Mouse (Mus musculus) forebrain, embryonic 16.5 days (tissue): ENCODE results near the gene Ackr3. TPM values are rescaled to one million over a fixed set of nuclear protein-coding genes. Genes with fewer than 3 reads are reported as not detected.

Experiments
- ATAC-seq: fragments of 200-750 bp; cut with Nextera tagmentation; 2 replicates; pipeline ENCODE4 v1.8.0; 2017; ENCODE audit warnings: mild to moderate bottlenecking, moderate library complexity
- H3K27ac ChIP-seq: fragments of 300-500 bp; sonication (generic); 2 replicates; pipeline ENCODE4 v1.5.1; 2014; ENCODE audit warnings: low read length, control low read depth
- H3K27me3 ChIP-seq: fragments of 300-500 bp; sonication (generic); replicated peaks from 2 replicates; pipeline ENCODE4 v1.6.1; 2014; ENCODE audit warnings: low read length; ENCODE audit not compliant: control insufficient read depth, insufficient read depth
- H3K36me3 ChIP-seq: fragments of 300-500 bp; sonication (generic); 2 replicates; pipeline ENCODE4 v1.6.1; 2014; ENCODE audit not compliant: control insufficient read depth, insufficient read depth
- H3K4me1 ChIP-seq: fragments of 300-500 bp; sonication (generic); replicated peaks from 2 replicates; pipeline ENCODE4 v1.6.1; 2014; ENCODE audit warnings: low read length; ENCODE audit not compliant: control insufficient read depth, insufficient read depth
- H3K4me2 ChIP-seq: fragments of 300-500 bp; sonication (generic); 2 replicates; pipeline ENCODE4 v1.6.1; 2014; ENCODE audit warnings: mild to moderate bottlenecking, low read length, control low read depth
- H3K4me3 ChIP-seq: fragments of 300-500 bp; sonication (generic); replicated peaks from 2 replicates; pipeline ENCODE4 v1.5.1; 2014; ENCODE audit warnings: mild to moderate bottlenecking, low read length, control low read depth
- H3K9ac ChIP-seq: fragments of 300-500 bp; sonication (generic); replicated peaks from 2 replicates; pipeline ENCODE4 v1.6.1; 2014; ENCODE audit warnings: low read depth, low read length, control low read depth
- H3K9me3 ChIP-seq: fragments of 300-500 bp; sonication (generic); 2 replicates; pipeline ENCODE4 v1.6.1; 2016; ENCODE audit warnings: low read length; ENCODE audit not compliant: control insufficient read depth
- WGBS: fragments of 180-500 bp; shearing (Covaris S2); extraction: QIAGEN DNeasy Blood & Tissue Kit; methylation state at CpG from one replicate; pipeline ENCODE4 v1.1.7; 2014; 5-methylcytosine and 5-hydroxymethylcytosine counted together
- polyA plus RNA-seq: library from polyadenylated mRNA; unstranded; fragments of >200 nt; fragmentation: Nextera tagmentation; extraction: Ambion mirVana; gene quantifications from 2 replicates; pipeline ENCODE4 v1.2.1, GENCODE M21; 2015

The Ackr3 gene
- polyA plus RNA-seq, 1 experiment from 2014 or later: 20.3 TPM

DNA sequence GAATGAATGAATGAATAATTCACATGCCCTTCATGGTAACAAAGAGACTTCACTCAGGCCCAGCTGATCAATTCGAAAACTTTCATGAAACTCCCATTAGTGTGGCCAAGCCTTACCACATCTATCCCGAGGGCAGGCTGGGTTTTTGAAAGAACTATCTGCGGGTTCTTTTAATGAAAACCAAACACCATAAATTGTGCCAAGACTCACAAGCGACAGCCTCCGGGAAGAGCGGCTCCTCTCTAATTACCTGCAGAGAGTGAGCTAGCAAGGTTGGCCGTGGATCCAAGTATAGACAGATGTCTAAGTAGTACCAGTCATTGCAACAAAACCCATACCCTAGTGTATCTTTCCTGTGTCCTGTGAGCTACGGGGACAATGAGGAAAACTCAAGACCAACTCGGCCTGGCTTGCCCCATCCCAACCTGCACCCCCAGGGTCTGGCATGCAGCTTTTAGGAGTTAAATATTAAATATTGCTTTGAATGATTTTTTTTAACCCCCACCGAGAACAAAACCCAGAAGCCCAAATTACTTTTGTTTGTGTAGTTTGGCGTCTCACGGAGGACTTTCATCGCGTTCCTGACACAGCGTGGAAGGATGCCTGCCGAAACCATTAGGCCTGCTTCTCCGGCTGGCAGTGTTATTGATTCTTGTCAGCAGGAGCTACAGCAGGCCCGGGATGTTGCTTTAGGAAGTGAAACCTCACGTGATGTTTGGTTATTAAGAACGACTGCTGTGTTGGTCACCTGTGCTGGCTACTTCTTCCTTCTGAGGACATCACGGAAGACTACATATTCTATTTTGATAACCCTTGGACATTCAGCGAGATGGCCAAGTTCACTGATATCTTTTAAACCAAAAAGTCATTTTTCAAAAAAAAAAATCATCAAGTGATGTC lies 28.1 kb downstream of the Ackr3 start:
- Histone ChIP-seq H3K27me3 (no peaks in the 10 kb centered on the region), H3K9ac (no peak overlapping the region), H3K4me3 (no peak overlapping the region), H3K9me3 (no peaks in the 10 kb centered on the region), H3K27ac (no peak overlapping the region), H3K36me3 (no peaks in the 10 kb centered on the region), H3K4me1 (peaks cover 27% of the 10 kb centered on the region), H3K4me2 (no peak overlapping the region)
- no peak for ATAC-seq
- 59% methylated on average over 22 of the region's 22 CpGs for WGBS

DNA sequence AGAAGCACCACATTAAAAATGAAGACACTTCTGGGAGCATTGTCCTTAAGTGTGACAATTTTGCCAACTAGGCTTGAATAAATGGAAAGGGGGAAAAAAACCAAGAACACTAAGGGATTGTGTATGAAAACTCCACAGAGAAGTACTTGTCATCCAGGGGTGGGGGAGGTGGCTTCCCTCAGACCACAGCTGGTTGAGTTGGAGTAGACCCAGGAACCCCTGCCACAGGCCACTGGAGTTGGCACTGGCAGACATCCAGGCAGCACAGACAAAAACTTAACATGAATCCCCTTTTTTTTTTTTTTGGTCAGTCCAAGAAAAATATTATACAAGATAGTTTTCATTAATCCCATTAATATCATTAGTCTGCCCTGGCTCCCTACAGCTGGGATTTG lies 28.7 kb downstream of the Ackr3 start:
- no peak for ATAC-seq
- no peaks in the 10 kb centered on the region for H3K36me3 ChIP-seq
- no peak overlapping the region for H3K27ac ChIP-seq
- H3K4me3 ChIP-seq: no peak overlapping the region
- H3K9ac ChIP-seq: no peak overlapping the region
- H3K9me3 ChIP-seq: no peaks in the 10 kb centered on the region
- H3K27me3 ChIP-seq: no peaks in the 10 kb centered on the region
- H3K4me2 ChIP-seq: no peak overlapping the region
- H3K4me1 ChIP-seq: peaks cover 27% of the 10 kb centered on the region

DNA sequence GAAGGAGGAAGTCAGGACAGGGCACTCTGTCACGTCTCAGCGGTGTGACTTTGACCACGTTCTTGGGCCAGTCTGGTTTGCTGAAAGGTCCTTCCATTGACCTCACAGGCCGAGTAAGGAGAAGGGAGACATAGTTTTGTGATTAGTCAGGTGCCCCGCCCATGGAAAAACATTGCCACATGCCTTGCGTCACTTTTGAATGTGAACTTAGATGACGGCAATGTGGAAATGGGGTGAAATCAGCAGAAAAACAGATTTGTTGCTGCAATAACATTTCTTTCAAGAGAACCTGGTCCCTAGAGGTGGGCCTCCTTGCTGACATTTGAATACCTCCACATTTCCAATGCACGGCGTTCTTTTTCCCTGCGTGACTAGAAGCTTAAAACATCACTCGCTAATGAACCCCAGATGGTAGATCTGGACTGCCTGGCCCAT lies 30.9 kb downstream of the Ackr3 start:
- no peak overlapping the region for H3K4me3 ChIP-seq
- 83% methylated on average over 11 of the region's 11 CpGs for WGBS
- no peak overlapping the region for H3K27ac ChIP-seq
- H3K9ac ChIP-seq: no peak overlapping the region
- H3K36me3 ChIP-seq: no peaks in the 10 kb centered on the region
- H3K4me1 ChIP-seq: peaks cover 9% of the 10 kb centered on the region
- no peaks in the 10 kb centered on the region for H3K27me3 ChIP-seq
- ATAC-seq: no peak
- no peaks in the 10 kb centered on the region for H3K9me3 ChIP-seq
- H3K4me2 ChIP-seq: no peak overlapping the region

DNA sequence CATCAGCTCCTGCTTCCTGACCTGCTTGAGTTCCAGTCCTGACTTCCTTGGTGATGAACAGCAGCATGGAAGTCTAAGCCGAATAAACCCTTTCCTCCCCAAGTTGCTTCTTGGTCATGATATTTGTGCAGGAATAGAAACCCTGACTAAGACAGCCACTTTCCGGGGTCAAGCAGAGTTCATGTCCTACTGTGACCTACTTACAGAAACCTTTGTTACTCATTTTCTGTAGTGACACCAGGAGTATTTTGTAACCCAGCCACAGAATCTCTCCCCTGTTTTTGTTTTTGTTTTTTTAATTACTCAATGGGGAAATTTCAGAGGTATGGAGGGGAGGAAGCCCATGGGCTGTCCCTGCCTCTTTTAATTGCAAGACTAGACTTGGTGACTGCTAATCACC lies 32.9 kb downstream of the Ackr3 start:
- no peak for ATAC-seq
- WGBS: 92% methylated on average over 2 of the region's 2 CpGs

DNA sequence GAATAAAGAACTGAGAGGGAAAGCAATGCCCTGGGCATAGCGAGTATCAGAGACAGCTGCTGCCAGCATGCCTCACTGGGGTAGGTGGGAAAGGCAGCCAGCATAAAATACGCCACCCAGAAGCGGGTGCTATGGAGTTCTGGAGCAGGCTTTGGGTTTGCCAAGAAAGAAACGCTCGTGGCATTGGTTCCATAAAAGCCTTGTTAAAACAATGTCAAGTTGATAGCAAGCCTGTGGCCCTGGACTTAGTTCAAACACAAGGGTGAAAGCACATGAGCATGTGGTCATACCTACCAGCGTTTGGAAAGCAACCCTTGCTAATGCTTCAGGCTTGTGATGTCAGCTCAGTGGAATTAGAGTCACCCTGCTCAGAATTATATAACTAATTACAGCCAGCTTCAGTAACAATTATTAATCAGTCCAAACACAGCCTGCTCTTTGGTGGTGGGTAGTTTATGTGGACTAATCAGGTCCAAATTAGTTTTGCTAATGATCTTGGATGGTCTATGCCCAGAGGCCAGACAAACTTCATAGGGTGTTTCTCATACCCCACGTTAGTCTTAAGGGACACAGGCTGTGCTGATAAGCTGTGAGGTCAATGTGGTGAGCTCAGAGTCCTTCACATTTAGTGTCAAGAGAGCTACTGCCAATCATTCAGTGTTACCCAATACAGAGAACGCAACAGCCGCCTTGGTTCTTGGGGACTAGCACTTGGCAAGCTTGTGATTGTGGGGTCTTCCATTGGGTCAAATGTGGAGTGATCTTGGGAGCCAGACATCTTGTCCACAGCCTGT lies 34.5 kb downstream of the Ackr3 start:
- Histone ChIP-seq H3K9ac (no peak overlapping the region), H3K9me3 (no peaks in the 10 kb centered on the region), H3K36me3 (no peaks in the 10 kb centered on the region), H3K4me1 (peaks cover 2% of the 10 kb centered on the region; the same call in 1 of the 2 replicates), H3K27ac (no peak overlapping the region), H3K4me3 (no peak overlapping the region), H3K27me3 (no peaks in the 10 kb centered on the region), H3K4me2 (no peak overlapping the region)
- peak; percentile 83 for ATAC-seq
- WGBS: 59% methylated on average over 9 of the region's 9 CpGs

More for the DNA sequence above, 32.9 kb downstream of the Ackr3 start:
- no peak overlapping the region for H3K4me3 ChIP-seq
- H3K4me2 ChIP-seq: no peak overlapping the region
- peaks cover 7% of the 10 kb centered on the region for H3K4me1 ChIP-seq
- H3K27ac ChIP-seq: no peak overlapping the region
- H3K9ac ChIP-seq: no peak overlapping the region
- H3K36me3 ChIP-seq: no peaks in the 10 kb centered on the region
- no peaks in the 10 kb centered on the region for H3K27me3 ChIP-seq
- no peaks in the 10 kb centered on the region for H3K9me3 ChIP-seq

DNA sequence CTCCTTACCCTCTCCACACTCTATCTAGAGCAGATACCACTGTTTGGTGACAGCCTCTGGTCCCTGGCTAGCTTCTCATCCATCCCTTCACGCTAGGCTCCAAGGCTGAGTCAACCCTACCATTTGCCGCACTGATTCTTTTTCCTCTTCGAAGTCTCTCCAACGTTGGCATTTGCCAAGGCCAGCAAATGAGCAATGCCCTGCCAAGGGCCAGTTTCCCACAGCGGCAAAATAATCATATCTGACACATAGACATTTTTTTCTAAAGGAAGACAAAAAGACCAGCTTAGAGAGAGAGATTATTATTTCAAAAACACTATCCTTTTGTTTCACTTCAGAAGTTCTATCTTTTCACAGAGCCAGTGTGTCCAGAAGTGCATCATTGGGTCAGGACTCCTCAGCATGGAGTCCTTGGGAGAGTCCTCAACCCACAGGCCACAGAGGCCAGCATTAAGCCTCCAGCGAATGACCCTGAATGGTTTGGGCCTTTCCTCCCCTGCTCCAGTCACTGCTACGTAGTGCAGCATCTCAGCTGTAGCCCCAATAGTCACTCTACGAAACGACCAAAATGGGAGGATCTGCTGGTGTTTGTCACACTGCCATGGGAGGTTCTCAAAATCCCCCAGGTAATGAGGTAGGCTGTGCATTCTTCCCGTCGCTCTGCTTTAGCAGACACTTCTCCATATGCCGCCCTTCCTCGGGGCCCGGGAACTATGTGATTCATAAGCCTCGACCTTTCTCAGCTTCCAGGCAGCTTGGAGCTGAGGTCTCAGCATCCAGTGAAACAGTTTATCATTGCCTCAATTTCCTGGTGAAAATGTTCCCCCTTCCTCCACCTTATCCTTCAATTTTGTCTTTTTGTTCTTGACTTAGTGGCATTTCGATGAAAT lies 35.8 kb downstream of the Ackr3 start:
- ATAC-seq: no peak
- 84% methylated on average over 16 of the region's 16 CpGs for WGBS

DNA sequence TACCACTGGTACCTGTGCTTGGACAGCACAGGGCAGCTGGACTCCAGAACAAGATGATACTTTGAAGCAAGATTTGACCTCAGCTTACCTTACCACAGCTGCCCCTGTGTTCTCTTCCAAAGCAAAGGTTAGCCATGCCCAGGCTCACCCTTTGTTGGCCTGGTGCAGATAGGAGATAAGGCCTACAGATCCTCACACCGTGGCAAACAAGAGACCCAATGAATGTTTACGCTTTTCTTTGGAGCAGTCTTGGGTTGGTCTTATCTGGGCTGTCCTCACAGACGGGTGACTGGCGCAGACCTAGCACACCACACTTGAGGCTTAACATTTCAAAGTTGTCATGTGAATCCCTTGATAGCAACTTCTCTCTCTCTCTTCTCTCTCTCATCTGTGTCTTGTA lies 36.5 kb downstream of the Ackr3 start:
- no peaks in the 10 kb centered on the region for H3K27me3 ChIP-seq
- no peak overlapping the region for H3K9ac ChIP-seq
- H3K36me3 ChIP-seq: no peaks in the 10 kb centered on the region
- no peak for ATAC-seq
- no peak overlapping the region for H3K4me2 ChIP-seq
- WGBS: 91% methylated on average over 4 of the region's 4 CpGs
- no peak overlapping the region for H3K4me3 ChIP-seq
- no peak overlapping the region for H3K27ac ChIP-seq
- H3K4me1 ChIP-seq: no peaks in the 10 kb centered on the region
- H3K9me3 ChIP-seq: no peaks in the 10 kb centered on the region

More for the DNA sequence above, 35.8 kb downstream of the Ackr3 start:
- Histone ChIP-seq H3K9me3 (no peaks in the 10 kb centered on the region), H3K27ac (no peak overlapping the region), H3K27me3 (no peaks in the 10 kb centered on the region), H3K36me3 (no peaks in the 10 kb centered on the region), H3K4me2 (no peak overlapping the region), H3K4me1 (no peaks in the 10 kb centered on the region), H3K9ac (no peak overlapping the region), H3K4me3 (no peak overlapping the region)

DNA sequence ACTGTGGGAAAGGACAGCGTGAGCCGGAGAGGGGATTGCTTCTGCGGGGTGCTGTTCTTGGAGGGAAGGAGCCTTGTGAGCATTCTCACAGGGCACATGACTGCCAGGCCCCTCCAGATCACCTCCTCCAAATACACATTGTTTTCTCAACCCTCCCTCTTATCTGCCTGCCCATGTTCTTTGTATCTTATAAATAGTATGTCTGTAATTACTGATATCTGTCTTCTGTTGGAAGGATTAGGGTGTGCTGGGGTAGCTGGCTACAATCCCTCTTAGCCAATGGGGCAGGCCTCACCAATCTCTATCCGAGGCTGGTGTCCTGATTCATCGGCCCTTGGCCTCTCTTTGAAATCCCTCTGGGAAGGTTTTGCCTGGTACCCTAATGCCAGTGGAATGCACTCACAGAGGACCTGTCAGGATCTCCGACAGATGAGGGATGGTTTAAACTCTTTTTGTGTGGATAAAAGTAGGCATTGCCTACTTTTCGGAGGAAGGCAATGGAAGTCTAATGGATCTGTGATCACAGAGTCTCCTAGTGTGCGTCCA lies 38.7 kb downstream of the Ackr3 start:
- Histone ChIP-seq H3K4me2 (no peak overlapping the region), H3K9ac (no peak overlapping the region), H3K36me3 (no peaks in the 10 kb centered on the region), H3K4me3 (no peak overlapping the region), H3K4me1 (no peaks in the 10 kb centered on the region), H3K27ac (no peak overlapping the region), H3K9me3 (no peaks in the 10 kb centered on the region), H3K27me3 (no peaks in the 10 kb centered on the region)
- no peak for ATAC-seq
- 86% methylated on average over 8 of the region's 8 CpGs for WGBS
